Mouse (Mus musculus) megakaryocyte-erythroid progenitor cell, adult 5-6 weeks (primary cell): ENCODE measurements at regions not wholly inside any gene's neighbourhood (a gene's known extent, or its start where the extent isn't known, plus 50 kb on each side); places are given as distances from the start of the nearest gene placed in this dataset.

ENCODE experiments used
- ATAC-seq: replicated peaks from 2 replicates; pipeline ENCODE4 v1.8.0; 2016; ENCODE audit warnings: mild to moderate bottlenecking, inconsistent platforms; ENCODE audit not compliant: severe bottlenecking, poor library complexity, low FRiP score, low TSS enrichment

DNA sequence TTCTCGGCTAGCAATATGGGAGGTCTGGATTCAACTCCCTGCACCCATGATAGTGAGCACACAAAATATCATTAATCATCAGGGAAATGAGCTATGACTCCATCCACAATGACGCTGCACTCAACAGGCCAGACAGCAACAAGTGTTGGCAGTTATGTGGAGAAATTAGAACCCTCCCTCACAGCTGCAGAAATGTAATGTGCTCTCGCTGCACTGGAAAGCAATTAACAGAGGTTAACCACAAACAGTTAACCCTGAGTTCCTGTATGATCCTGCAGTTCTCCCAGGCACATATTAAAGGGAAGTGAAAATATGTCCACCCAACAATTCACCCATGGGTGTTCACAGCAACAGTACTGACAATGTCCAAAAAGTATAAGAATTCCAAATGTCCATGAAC is 54.0 kb upstream of the Jade2 start:
- ATAC-seq, result 0 out of 2 replicates have a peak, but pooled peaks have one; percentile 42

DNA sequence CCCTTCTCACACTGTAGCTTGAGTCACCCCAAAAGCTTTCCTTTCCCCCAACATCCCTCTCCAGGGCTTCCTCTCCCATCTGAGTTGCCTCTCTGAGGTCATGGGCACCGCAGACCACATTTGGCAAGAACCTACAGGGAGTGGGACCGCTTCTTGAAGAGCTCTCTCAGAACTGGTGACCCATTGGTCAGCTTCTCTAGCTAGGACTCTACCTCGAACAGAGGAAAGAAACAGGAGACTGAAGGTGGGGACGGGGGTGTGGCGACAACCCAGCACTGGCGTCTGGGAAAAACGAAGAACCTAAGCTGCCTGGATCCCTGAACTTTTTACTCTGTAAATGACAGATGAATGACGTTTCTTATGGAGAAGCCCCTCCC is 51.8 kb upstream of the Cdkn2aipnl start:
- no peak for ATAC-seq

DNA sequence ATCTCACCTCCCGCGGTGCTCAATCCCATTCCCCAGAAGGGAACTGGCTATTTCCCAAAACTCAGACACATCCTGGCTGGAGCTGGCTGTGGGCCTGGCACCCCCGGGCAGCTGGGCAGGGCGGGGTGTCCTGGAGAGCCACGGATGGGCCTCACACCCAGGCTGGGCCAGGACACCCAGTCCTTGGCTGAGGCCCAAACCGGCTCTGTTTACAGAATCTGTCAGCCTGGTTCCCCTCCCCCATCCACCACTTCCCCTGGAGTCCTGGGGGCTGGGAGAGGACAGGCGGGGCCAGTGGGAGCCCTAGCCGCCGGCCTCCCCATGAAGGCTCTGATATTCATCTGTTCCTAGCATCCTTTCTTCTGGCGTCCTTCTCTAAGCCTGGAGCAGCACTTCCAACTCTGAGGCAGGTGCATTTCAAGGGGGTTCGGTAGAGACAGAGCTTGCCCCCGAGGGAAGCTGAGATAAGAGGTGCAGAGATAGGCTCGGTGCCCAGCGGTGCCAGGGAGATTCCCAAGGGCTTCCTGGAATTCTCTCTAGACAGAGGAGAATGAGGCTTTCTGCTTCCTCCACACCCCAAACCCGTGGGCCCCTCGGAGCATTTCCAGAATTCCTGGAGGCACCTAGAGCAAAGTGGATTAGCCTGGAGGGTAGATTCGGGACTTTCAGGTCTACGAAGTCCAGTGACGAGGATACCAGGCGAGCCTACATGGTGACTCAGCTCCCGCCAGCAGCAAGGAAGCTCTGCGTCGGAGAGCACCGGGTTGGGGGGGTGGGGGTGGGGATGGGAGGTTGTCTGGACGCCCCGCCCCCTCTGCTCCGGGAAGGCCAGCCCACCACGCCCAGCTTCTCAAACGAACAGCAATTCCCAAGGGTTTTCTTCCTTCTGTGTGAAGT is 51.2 kb upstream of the Cdkn2aipnl start:
- ATAC-seq, result peak; percentile 65
